Mouse (Mus musculus): ENCODE results near the gene Iscu.

DNA sequence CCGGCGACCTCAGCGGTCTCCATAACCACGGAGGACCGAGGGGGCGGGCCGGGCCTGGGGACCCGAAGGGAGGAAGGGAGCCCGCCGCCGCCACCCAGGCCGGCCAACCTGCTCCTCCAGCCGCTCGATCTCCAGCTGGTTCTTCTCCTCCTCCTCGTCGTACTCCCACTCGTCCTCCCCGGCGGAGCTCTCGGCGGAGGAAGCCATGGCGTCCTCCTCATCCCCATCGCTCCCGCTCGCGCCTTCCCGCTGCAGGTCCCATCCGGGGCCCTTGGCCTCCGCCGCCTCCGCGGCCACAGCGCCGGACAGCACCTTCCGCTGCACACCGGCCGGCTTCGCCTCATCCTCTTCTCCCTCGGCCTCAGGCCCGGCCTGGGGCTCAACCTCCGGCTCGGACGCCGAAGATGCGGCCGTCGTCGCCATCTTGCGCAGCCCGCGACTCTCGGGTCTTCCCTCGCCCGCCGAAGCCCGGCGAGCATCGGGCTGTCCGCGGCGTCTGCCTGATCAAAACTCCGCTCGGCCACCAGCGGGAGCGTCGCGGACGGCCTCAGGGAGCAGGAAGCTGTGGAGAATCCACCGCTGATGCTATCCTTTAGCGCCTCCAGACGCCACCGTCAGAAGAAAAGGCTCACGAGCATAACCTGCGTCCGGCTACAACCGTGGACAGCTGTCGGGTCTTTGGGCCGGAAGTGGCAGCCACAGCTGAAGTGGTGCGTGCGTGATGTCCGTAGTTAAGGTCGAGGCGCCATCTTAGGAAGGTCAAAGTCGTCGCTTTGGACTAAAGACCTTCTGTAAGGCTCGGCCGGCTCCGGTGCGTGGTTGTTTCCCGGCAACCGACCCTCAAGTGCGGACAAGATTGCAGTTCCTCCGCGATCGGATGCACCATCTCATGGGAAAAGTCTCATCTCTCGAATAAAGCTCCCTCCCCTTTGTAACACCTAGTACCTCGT lies 1.1 kb upstream of the Iscu start:
- TF ChIP-seq GATA1 (IDR thresholded peaks at IDR 0.05; ENCODE audit: low read length) (no peak), TAL1 (IDR thresholded peaks at IDR 0.05; ENCODE audit: low read length) (no peak)
